Mouse (Mus musculus) liver, embryonic 11.5 days (tissue): ENCODE results near the gene Selenon. TPM values are rescaled to one million over a fixed set of nuclear protein-coding genes. Genes with fewer than 3 reads are reported as not detected.

Experiments used
- ATAC-seq: fragments of 200-750 bp; cut with Nextera tagmentation; replicated peaks from 2 replicates; pipeline ENCODE4 v1.8.0; 2017; ENCODE audit warnings: moderate number of reproducible peaks, mild to moderate bottlenecking, moderate TSS enrichment, moderate library complexity; ENCODE audit not compliant: low FRiP score
- DNase-seq: peaks from one replicate; pipeline ENCODE4 v3.0.0-alpha.2; 2017; ENCODE audit warnings: low spot score
- H3K27ac ChIP-seq: fragments of 300-500 bp; sonication (generic); 2 replicates; pipeline ENCODE4 v1.5.1; 2014; ENCODE audit warnings: mild to moderate bottlenecking, low read depth, low read length, control low read depth
- H3K27me3 ChIP-seq: fragments of 300-500 bp; sonication (generic); replicated peaks from 2 replicates; pipeline ENCODE4 v1.6.1; 2014; ENCODE audit warnings: low read length, mixed read lengths; ENCODE audit not compliant: control insufficient read depth, insufficient read depth
- H3K36me3 ChIP-seq: fragments of 300-500 bp; sonication (generic); 2 replicates; pipeline ENCODE4 v1.6.1; 2014; ENCODE audit warnings: mild to moderate bottlenecking, low read length, moderate library complexity, mixed read lengths; ENCODE audit not compliant: control insufficient read depth, insufficient read depth
- H3K4me1 ChIP-seq: fragments of 300-500 bp; sonication (generic); replicated peaks from 2 replicates; pipeline ENCODE4 v1.6.1; 2014; ENCODE audit warnings: low read length, mixed read lengths; ENCODE audit not compliant: control insufficient read depth, insufficient read depth
- H3K4me2 ChIP-seq: fragments of 300-500 bp; sonication (generic); 2 replicates; pipeline ENCODE4 v1.6.1; 2014; ENCODE audit warnings: mild to moderate bottlenecking, control low read depth, moderate library complexity
- H3K4me3 ChIP-seq: fragments of 300-500 bp; sonication (generic); 2 replicates; pipeline ENCODE4 v1.5.1; 2014; ENCODE audit warnings: low read depth, low read length, control low read depth
- H3K9ac ChIP-seq: fragments of 300-500 bp; sonication (generic); 2 replicates; pipeline ENCODE4 v1.6.1; 2014; ENCODE audit warnings: low read depth, low read length, control low read depth
- H3K9me3 ChIP-seq: fragments of 300-500 bp; sonication (generic); 2 replicates; pipeline ENCODE4 v1.6.1; 2016; ENCODE audit warnings: low read length, inconsistent platforms, mixed read lengths; ENCODE audit not compliant: control insufficient read depth
- WGBS: fragments of 180-500 bp; shearing (Covaris S2); extraction: QIAGEN DNeasy Blood & Tissue Kit; methylation state at CpG from one replicate; pipeline ENCODE4 v1.1.7; 2014; 5-methylcytosine and 5-hydroxymethylcytosine counted together
- microRNA-seq: library from miRNA; unstranded; fragments of <30 nt; microRNA quantifications from one replicate; pipeline ENCODE4, GENCODE M21; 2017; ENCODE audit warnings: borderline number of aligned reads
- polyA plus RNA-seq: library from polyadenylated mRNA; unstranded; fragments of >200 nt; fragmentation: Nextera tagmentation; extraction: Ambion mirVana; gene quantifications from 2 replicates; pipeline ENCODE4 v1.2.1, GENCODE M21; 2014

Selenon gene
- polyA plus RNA-seq, 1 experiment from 2014 or later: 13.1 TPM

- H3K27me3 ChIP-seq: 0 out of 2 replicates have a peak, but pooled peaks cover 2% of the 10 kb centered on the region
- WGBS: 88% methylated on average over 5 of the region's 5 CpGs
- H3K27ac ChIP-seq: no peak overlapping the region
- H3K9me3 ChIP-seq: no peaks in the 10 kb centered on the region; the same call in 1 of the 2 replicates
- no peaks in the 10 kb centered on the region for H3K4me1 ChIP-seq
- no peak overlapping the region for H3K4me3 ChIP-seq
- H3K36me3 ChIP-seq: no peaks in the 10 kb centered on the region
- DNase-seq (no peak), ATAC-seq (no peak)
- H3K4me2 ChIP-seq: no peak overlapping the region
- H3K9ac ChIP-seq: no peak overlapping the region
Observed at GRCm38 (mm10) chr4:134488211-134488610, 63.8 kb downstream of the Selenon start.

Small RNAs within 50 kb of the gene (microRNA-seq; reads per million reads assigned to microRNA genes)
- gene Mir6403: not detected

Other genes starting within 250 kb of the Selenon start
- gene Trim63, start 237.0 kb downstream of the Selenon start, polyA plus RNA-seq: 0.19 and 0.33 TPM in 2 replicates
- gene Slc30a2, start 209.0 kb downstream of the Selenon start, polyA plus RNA-seq: not detected in 2 replicates
- 0.42 and 0.67 TPM in 2 replicates for gene Extl1, start 168.3 kb downstream of the Selenon start, polyA plus RNA-seq
- 7.9 and 8.5 TPM in 2 replicates for gene Pafah2, start 155.8 kb downstream of the Selenon start, polyA plus RNA-seq
- 896 and 908 TPM in 2 replicates for gene Stmn1, start 83.8 kb downstream of the Selenon start, polyA plus RNA-seq
- gene Paqr7, start 55.5 kb downstream of the Selenon start, polyA plus RNA-seq: 2.5 and 3.0 TPM in 2 replicates
- gene Aunip, start 41.2 kb downstream of the Selenon start, polyA plus RNA-seq: 15.9 and 18.5 TPM in 2 replicates
- gene Mtfr1l, start 16.8 kb downstream of the Selenon start, polyA plus RNA-seq: 107 and 114 TPM in 2 replicates
- 3.9 and 4.1 TPM in 2 replicates for gene Man1c1, start 152.1 kb upstream of the Selenon start, polyA plus RNA-seq
- 32.2 and 33.3 TPM in 2 replicates for gene Ldlrap1, start 215.9 kb upstream of the Selenon start, polyA plus RNA-seq